Mouse (Mus musculus): ENCODE measurements at regions not wholly inside any gene's neighbourhood (a gene's known extent, or its start where the extent isn't known, plus 50 kb on each side); places are given as distances from the start of the nearest gene placed in this dataset.

DNA sequence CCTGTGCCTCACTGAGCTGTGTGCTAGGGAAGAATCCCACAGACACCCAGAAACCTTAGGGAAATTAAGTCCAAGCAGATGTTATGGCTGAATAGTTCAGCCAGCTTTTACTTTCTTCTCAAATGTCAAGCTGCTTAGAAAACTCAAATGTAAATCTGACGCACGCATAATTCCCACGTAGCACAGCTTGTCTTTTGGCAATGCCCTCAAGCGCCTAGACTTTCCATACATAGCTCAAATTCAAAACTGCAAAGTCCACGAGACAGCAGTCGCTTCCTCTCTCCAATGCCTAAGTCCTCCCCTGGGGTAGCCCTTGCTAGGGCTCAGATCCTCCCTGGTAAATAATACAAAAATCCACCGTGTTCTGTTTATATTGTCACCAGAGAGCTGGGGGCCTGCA is 115.8 kb upstream of the Dhrs4 start:
- Histone ChIP-seq H3K4me2 (no peak overlapping the region), H3K9me3 (replicated peaks; ENCODE audit: control insufficient read depth, low read length) (no peaks in the 10 kb centered on the region), H3K9ac (ENCODE audit: low read depth, low read length) (no peak overlapping the region), H3K4me3 (ENCODE audit: low read depth, low read length) (no peak overlapping the region), H3K4me1 (ENCODE audit: control insufficient read depth, insufficient read depth, low read length) (no peaks in the 10 kb centered on the region), H3K27me3 (ENCODE audit: control insufficient read depth, insufficient read depth, low read length) (no peaks in the 10 kb centered on the region), H3K36me3 (ENCODE audit: control insufficient read depth, insufficient read depth, low read length) (no peaks in the 10 kb centered on the region), H3K27ac (ENCODE audit: low read depth, low read length) (no peak overlapping the region)
- WGBS (ENCODE audit: insufficient replicate concordance): 80% methylated on average over 7 of the region's 7 CpGs
- ATAC-seq (replicated peaks; ENCODE audit: insufficient number of reproducible peaks, low FRiP score, low TSS enrichment): no peak

DNA sequence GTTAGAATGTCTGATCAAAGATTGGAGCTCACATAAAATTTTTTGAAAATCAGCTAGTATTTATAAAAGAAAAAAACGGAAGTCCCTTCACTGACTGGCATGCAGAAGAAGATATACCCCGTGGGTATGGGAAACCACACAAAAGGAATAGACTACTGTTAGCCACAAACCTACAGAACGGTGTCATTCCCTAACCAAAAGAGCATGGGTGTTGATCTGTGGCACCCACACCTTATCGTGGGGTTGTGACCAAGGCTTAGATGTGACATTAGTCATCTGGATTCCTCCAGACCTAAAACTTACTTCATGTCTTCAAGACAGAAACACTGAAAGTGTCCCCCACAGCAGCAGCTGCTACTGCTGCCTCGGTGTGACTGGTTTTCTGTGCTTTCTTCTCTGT is 108.2 kb upstream of the Dhrs4 start:
- Histone ChIP-seq H3K4me3 (ENCODE audit: low read depth, low read length) (no peak overlapping the region), H3K4me2 (no peak overlapping the region)
- ATAC-seq (replicated peaks; ENCODE audit: insufficient number of reproducible peaks, low FRiP score, low TSS enrichment): no peak

DNA sequence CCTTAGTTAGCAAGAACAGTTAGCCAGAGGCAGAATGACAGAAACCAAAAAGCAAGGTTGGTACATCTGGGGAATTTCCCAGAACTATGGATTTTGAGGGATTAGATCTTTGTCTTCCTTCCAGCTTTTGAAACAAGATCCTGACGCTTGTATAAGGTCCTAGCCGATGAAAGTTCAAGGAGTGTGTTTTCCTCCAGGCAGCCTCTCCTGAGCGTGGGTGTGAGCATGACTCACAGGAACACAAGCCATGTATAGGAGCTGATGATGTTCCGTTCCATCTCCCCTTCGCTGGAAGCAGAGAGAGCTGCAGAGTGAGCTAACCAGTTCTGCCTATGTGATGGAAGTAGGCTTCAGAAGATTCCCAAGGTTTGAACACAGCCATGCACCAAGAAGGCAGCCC is 105.6 kb upstream of the Dhrs4 start:
- no peak overlapping the region for H3K27ac ChIP-seq (ENCODE audit: low read depth, low read length)
- no peaks in the 10 kb centered on the region for H3K36me3 ChIP-seq (ENCODE audit: control insufficient read depth, insufficient read depth, low read length)
- no peak overlapping the region for H3K4me3 ChIP-seq (ENCODE audit: low read depth, low read length)
- H3K4me2 ChIP-seq: no peak overlapping the region
- ATAC-seq (replicated peaks; ENCODE audit: insufficient number of reproducible peaks, low FRiP score, low TSS enrichment): no peak
- no peak overlapping the region for H3K9ac ChIP-seq (ENCODE audit: low read depth, low read length)
- H3K9me3 ChIP-seq (replicated peaks; ENCODE audit: control insufficient read depth, low read length): no peaks in the 10 kb centered on the region
- no peaks in the 10 kb centered on the region for H3K4me1 ChIP-seq (ENCODE audit: control insufficient read depth, insufficient read depth, low read length)
- 76% methylated on average over 5 of the region's 5 CpGs for WGBS (ENCODE audit: insufficient replicate concordance)
- no peaks in the 10 kb centered on the region for H3K27me3 ChIP-seq (ENCODE audit: control insufficient read depth, insufficient read depth, low read length)

More for the DNA sequence above, 108.2 kb upstream of the Dhrs4 start:
- Histone ChIP-seq H3K9ac (ENCODE audit: low read depth, low read length) (no peak overlapping the region), H3K9me3 (replicated peaks; ENCODE audit: control insufficient read depth, low read length) (no peaks in the 10 kb centered on the region), H3K4me1 (ENCODE audit: control insufficient read depth, insufficient read depth, low read length) (no peaks in the 10 kb centered on the region), H3K36me3 (ENCODE audit: control insufficient read depth, insufficient read depth, low read length) (no peaks in the 10 kb centered on the region), H3K27me3 (ENCODE audit: control insufficient read depth, insufficient read depth, low read length) (no peaks in the 10 kb centered on the region), H3K27ac (ENCODE audit: low read depth, low read length) (no peak overlapping the region)
- WGBS (ENCODE audit: insufficient replicate concordance): 81% methylated on average over 5 of the region's 5 CpGs

DNA sequence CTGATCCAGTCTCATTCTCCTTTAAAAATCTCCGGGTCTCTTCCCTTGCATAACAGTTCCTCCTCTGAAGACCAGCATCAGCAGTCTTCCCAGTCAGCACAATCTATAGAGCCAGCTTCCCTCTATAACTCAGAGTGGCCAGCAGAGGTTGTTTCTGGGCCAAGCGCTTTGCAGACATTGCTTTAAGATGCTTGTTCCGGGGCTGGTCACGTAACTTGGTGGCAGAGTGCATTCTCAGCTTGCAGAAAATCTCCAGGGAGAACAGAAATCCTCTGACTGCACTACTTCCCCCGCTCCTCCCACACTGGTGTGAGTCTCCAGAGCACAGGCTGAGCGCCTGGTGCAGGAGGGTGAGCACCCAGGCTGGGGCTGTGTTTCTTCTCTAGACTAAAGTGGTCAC is 91.8 kb upstream of the Dhrs4 start:
- WGBS (ENCODE audit: insufficient replicate concordance): 40% methylated on average over 6 of the region's 6 CpGs

DNA sequence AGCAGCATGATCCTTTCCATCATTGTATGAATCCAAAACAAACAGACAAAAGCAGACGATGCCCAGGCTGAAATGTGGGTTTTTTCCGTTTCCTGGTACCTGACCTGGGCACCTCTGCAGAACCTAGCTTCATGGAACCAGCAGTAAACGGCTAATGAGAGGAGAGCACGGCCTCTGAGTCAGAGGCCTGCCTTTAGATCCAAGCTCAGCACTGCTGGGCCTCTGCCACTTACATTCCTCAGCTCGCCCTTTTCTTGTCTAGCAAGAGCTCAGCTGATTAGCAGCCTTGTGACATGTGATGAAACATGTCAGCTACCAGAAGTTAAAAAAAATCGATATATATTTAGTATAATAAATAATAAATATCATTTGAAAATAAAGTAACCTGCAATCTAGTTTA is 91.2 kb upstream of the Dhrs4 start:
- H3K36me3 ChIP-seq (ENCODE audit: control insufficient read depth, insufficient read depth, low read length): no peaks in the 10 kb centered on the region
- H3K4me1 ChIP-seq (ENCODE audit: control insufficient read depth, insufficient read depth, low read length): peaks cover 6% of the 10 kb centered on the region
- H3K9me3 ChIP-seq (replicated peaks; ENCODE audit: control insufficient read depth, low read length): no peaks in the 10 kb centered on the region
- WGBS (ENCODE audit: insufficient replicate concordance): 33% methylated on average over 6 of the region's 6 CpGs
- no peak overlapping the region for H3K9ac ChIP-seq (ENCODE audit: low read depth, low read length)
- H3K4me3 ChIP-seq (ENCODE audit: low read depth, low read length): no peak overlapping the region
- no peak for ATAC-seq (replicated peaks; ENCODE audit: insufficient number of reproducible peaks, low FRiP score, low TSS enrichment)
- no peaks in the 10 kb centered on the region for H3K27me3 ChIP-seq (ENCODE audit: control insufficient read depth, insufficient read depth, low read length)
- H3K4me2 ChIP-seq: no peak overlapping the region
- peak overlapping the region; percentile 82 for H3K27ac ChIP-seq (ENCODE audit: low read depth, low read length)

More for the DNA sequence above, 91.8 kb upstream of the Dhrs4 start:
- H3K36me3 ChIP-seq (ENCODE audit: control insufficient read depth, insufficient read depth, low read length): no peaks in the 10 kb centered on the region
- no peaks in the 10 kb centered on the region for H3K27me3 ChIP-seq (ENCODE audit: control insufficient read depth, insufficient read depth, low read length)
- ATAC-seq (replicated peaks; ENCODE audit: insufficient number of reproducible peaks, low FRiP score, low TSS enrichment): no peak
- peak overlapping the region; percentile 82 for H3K27ac ChIP-seq (ENCODE audit: low read depth, low read length)
- H3K9me3 ChIP-seq (replicated peaks; ENCODE audit: control insufficient read depth, low read length): no peaks in the 10 kb centered on the region
- H3K4me2 ChIP-seq: peak overlapping the region; percentile 4; the same call in 1 of the 2 replicates
- peaks cover 6% of the 10 kb centered on the region for H3K4me1 ChIP-seq (ENCODE audit: control insufficient read depth, insufficient read depth, low read length)
- H3K9ac ChIP-seq (ENCODE audit: low read depth, low read length): no peak overlapping the region
- H3K4me3 ChIP-seq (ENCODE audit: low read depth, low read length): no peak overlapping the region

DNA sequence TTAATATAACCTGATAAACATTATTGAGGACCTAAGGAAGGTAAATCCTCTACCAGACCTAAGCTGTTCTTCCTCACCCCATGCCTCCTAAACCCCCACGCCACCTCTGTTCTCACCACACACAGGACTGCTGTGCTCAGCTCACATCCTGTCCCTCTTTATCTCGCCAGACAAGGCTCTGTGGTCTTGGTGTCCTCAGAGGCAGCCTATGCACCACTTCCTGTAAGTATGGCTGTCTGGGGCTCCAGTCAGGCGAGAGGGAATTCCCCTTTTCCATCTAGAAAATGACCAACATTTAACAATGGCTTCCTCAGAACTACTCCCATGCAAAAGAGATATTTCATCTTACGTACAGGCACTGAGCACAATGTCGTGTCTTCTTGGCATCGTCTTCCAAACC is 86.2 kb upstream of the Dhrs4 start:
- H3K4me3 ChIP-seq (ENCODE audit: low read depth, low read length): no peak overlapping the region
- H3K9ac ChIP-seq (ENCODE audit: low read depth, low read length): no peak overlapping the region
- no peaks in the 10 kb centered on the region; the same call in 1 of the 2 replicates for H3K4me1 ChIP-seq (ENCODE audit: control insufficient read depth, insufficient read depth, low read length)
- no peak overlapping the region for H3K27ac ChIP-seq (ENCODE audit: low read depth, low read length)
- no peaks in the 10 kb centered on the region for H3K9me3 ChIP-seq (replicated peaks; ENCODE audit: control insufficient read depth, low read length)
- H3K27me3 ChIP-seq (ENCODE audit: control insufficient read depth, insufficient read depth, low read length): no peaks in the 10 kb centered on the region
- H3K36me3 ChIP-seq (ENCODE audit: control insufficient read depth, insufficient read depth, low read length): no peaks in the 10 kb centered on the region
- WGBS (ENCODE audit: insufficient replicate concordance): 50% methylated on average over 6 of the region's 6 CpGs
- ATAC-seq (replicated peaks; ENCODE audit: insufficient number of reproducible peaks, low FRiP score, low TSS enrichment): no peak
- H3K4me2 ChIP-seq: no peak overlapping the region

DNA sequence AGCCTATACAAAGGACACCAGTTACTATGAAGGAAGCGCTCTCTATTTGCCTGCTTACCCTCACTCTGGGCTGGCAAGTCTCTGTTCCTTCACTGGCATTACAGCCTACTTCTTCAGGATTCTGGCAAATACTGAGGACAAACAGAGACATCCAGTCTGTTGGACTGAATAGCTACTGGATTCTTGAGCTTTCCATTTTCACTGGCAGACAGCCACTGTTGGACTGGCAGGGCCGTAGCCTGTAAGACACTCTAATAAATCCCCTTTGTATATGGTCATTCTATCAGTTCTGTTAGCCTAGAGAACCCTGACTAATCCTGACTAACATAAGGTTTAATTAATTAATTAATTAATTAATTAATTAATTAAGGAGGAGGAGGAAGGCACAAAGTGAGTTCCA is 72.4 kb upstream of the Dhrs4 start:
- Histone ChIP-seq H3K36me3 (ENCODE audit: control insufficient read depth, insufficient read depth, low read length) (no peaks in the 10 kb centered on the region), H3K27ac (ENCODE audit: low read depth, low read length) (no peak overlapping the region), H3K27me3 (ENCODE audit: control insufficient read depth, insufficient read depth, low read length) (no peaks in the 10 kb centered on the region), H3K4me2 (no peak overlapping the region), H3K9me3 (replicated peaks; ENCODE audit: control insufficient read depth, low read length) (no peaks in the 10 kb centered on the region), H3K4me3 (ENCODE audit: low read depth, low read length) (no peak overlapping the region), H3K4me1 (ENCODE audit: control insufficient read depth, insufficient read depth, low read length) (no peaks in the 10 kb centered on the region), H3K9ac (ENCODE audit: low read depth, low read length) (no peak overlapping the region)
- 92% methylated on average over 2 of the region's 2 CpGs for WGBS (ENCODE audit: insufficient replicate concordance)
- no peak for ATAC-seq (replicated peaks; ENCODE audit: insufficient number of reproducible peaks, low FRiP score, low TSS enrichment)
